Mouse (Mus musculus) limb, embryonic 12.5 days (tissue): ENCODE results near the gene Fam83f. TPM values are rescaled to one million over a fixed set of nuclear protein-coding genes. Genes with fewer than 3 reads are reported as not detected.
A peak's percentile ranks its signal among the peaks of the same experiment; 100 is the strongest.

Source experiments
- ATAC-seq: fragments of 200-750 bp; cut with Nextera tagmentation; 2 replicates; pipeline ENCODE4 v1.8.0; 2017; ENCODE audit warnings: low read depth, moderate TSS enrichment; ENCODE audit not compliant: insufficient number of reproducible peaks, insufficient read depth, low FRiP score, low TSS enrichment
- H3K27ac ChIP-seq: fragments of 300-500 bp; sonication (generic); 2 replicates; pipeline ENCODE4 v1.5.1; 2016; ENCODE audit warnings: mild to moderate bottlenecking, moderate library complexity
- H3K27me3 ChIP-seq: fragments of 300-500 bp; sonication (generic); 2 replicates; pipeline ENCODE4 v1.6.1; 2016; ENCODE audit warnings: mild to moderate bottlenecking, moderate library complexity
- H3K36me3 ChIP-seq: fragments of 300-500 bp; sonication (generic); 2 replicates; pipeline ENCODE4 v1.6.1; 2016; ENCODE audit warnings: mild to moderate bottlenecking, moderate library complexity
- H3K4me1 ChIP-seq: fragments of 300-500 bp; sonication (generic); replicated peaks from 2 replicates; pipeline ENCODE4 v1.6.1; 2016
- H3K4me2 ChIP-seq: fragments of 300-500 bp; sonication (generic); 2 replicates; pipeline ENCODE4 v1.6.1; 2016; ENCODE audit warnings: mild to moderate bottlenecking, moderate library complexity
- H3K4me3 ChIP-seq: fragments of 300-500 bp; sonication (generic); replicated peaks from 2 replicates; pipeline ENCODE4 v1.5.1; 2016; ENCODE audit warnings: mild to moderate bottlenecking
- H3K9ac ChIP-seq: fragments of 300-500 bp; sonication (generic); replicated peaks from 2 replicates; pipeline ENCODE4 v1.6.1; 2016; ENCODE audit warnings: mild to moderate bottlenecking, moderate library complexity
- H3K9me3 ChIP-seq: fragments of 300-500 bp; sonication (generic); 2 replicates; pipeline ENCODE4 v1.6.1; 2016; ENCODE audit warnings: mild to moderate bottlenecking, moderate library complexity
- WGBS: fragments of 180-500 bp; shearing (Covaris S2); methylation state at CpG from one replicate; pipeline ENCODE4 v1.1.7; 2016; 5-methylcytosine and 5-hydroxymethylcytosine counted together
- polyA plus RNA-seq: library from polyadenylated mRNA; unstranded; fragments of >200 nt; fragmentation: Nextera tagmentation; extraction: Ambion mirVana; gene quantifications from 2 replicates; pipeline ENCODE4 v1.2.1, GENCODE M21; 2016

Fam83f gene
- polyA plus RNA-seq, 1 experiment from 2014 or later = 1.3 TPM

GRCm38 (mm10) chr15:80707088-80707487 lies 35.4 kb downstream of the Fam83f start:
- ATAC-seq = no peak
- Histone ChIP-seq H3K4me1 (peaks cover 18% of the 10 kb centered on the region), H3K4me3 (no peak overlapping the region), H3K9ac (no peak overlapping the region), H3K9me3 (no peaks in the 10 kb centered on the region), H3K4me2 (peak overlapping the region; percentile 52; the same call in 1 of the 2 replicates), H3K27me3 (0 out of 2 replicates have a peak, but pooled peaks cover 2% of the 10 kb centered on the region), H3K27ac (peak overlapping the region; percentile 78), H3K36me3 (no peaks in the 10 kb centered on the region)
- 69% methylated on average over 8 of the region's 8 CpGs for WGBS

- Histone ChIP-seq H3K4me1 (peaks cover 25% of the 10 kb centered on the region), H3K36me3 (no peaks in the 10 kb centered on the region), H3K4me3 (no peak overlapping the region), H3K27me3 (no peaks in the 10 kb centered on the region), H3K9me3 (no peaks in the 10 kb centered on the region), H3K9ac (no peak overlapping the region), H3K4me2 (no peak overlapping the region), H3K27ac (no peak overlapping the region)
- WGBS = 60% methylated on average over 6 of the region's 6 CpGs
- no peak for ATAC-seq
Observed at GRCm38 (mm10) chr15:80709593-80709992, 37.9 kb downstream of the Fam83f start.

GRCm38 (mm10) chr15:80710257-80710607 lies 38.6 kb downstream of the Fam83f start:
- peak overlapping the region; percentile 53 for H3K4me2 ChIP-seq
- no peak for ATAC-seq
- H3K4me1 ChIP-seq = peaks cover 25% of the 10 kb centered on the region
- H3K9me3 ChIP-seq = no peaks in the 10 kb centered on the region
- peak overlapping the region; percentile 90 for H3K4me3 ChIP-seq
- 17% methylated on average over 5 of the region's 5 CpGs for WGBS
- no peak overlapping the region for H3K27ac ChIP-seq
- no peak overlapping the region for H3K9ac ChIP-seq
- no peaks in the 10 kb centered on the region for H3K27me3 ChIP-seq
- no peaks in the 10 kb centered on the region for H3K36me3 ChIP-seq

GRCm38 (mm10) chr15:80710608-80711363 lies 39.1 kb downstream of the Fam83f start, which contains the start of gene Tnrc6b:
Tnrc6b (plus strand) TSS chr15:80711313.
- peak within 1 kb of the TSS; percentile 84 for H3K4me2 ChIP-seq
- H3K36me3 ChIP-seq = no peaks in the 10 kb centered on the region
- H3K4me3 ChIP-seq = peak within 1 kb of the TSS; percentile 90
- H3K9ac ChIP-seq = peak within 1 kb of the TSS; percentile 89
- ATAC-seq = peak; percentile 98
- WGBS = under 1% methylated on average over 39 of the region's 39 CpGs
- peaks cover 25% of the 10 kb centered on the region for H3K4me1 ChIP-seq
- H3K27ac ChIP-seq = peak within 1 kb of the TSS; percentile 90
- H3K27me3 ChIP-seq = no peaks in the 10 kb centered on the region
- no peaks in the 10 kb centered on the region for H3K9me3 ChIP-seq

- Histone ChIP-seq H3K9ac (peak overlapping the region; percentile 89), H3K9me3 (no peaks in the 10 kb centered on the region), H3K27me3 (no peaks in the 10 kb centered on the region), H3K4me3 (peak overlapping the region; percentile 90), H3K27ac (peak overlapping the region; percentile 90), H3K4me1 (peaks cover 20% of the 10 kb centered on the region), H3K36me3 (no peaks in the 10 kb centered on the region), H3K4me2 (peak overlapping the region; percentile 84)
- ATAC-seq = peak; percentile 42; the same call in 1 of the 2 replicates
- WGBS = under 1% methylated on average over 92 of the region's 106 CpGs
Observed at GRCm38 (mm10) chr15:80711401-80712151, 39.9 kb downstream of the Fam83f start.

- ATAC-seq = no peak
- WGBS = 67% methylated on average over 4 of the region's 4 CpGs
Observed at GRCm38 (mm10) chr15:80714299-80714698, 42.7 kb downstream of the Fam83f start.

GRCm38 (mm10) chr15:80716631-80717135 lies 45.0 kb downstream of the Fam83f start:
- Histone ChIP-seq H3K9me3 (no peaks in the 10 kb centered on the region), H3K4me2 (no peak overlapping the region), H3K4me1 (peaks cover 7% of the 10 kb centered on the region; the same call in 1 of the 2 replicates), H3K36me3 (no peaks in the 10 kb centered on the region), H3K27me3 (no peaks in the 10 kb centered on the region), H3K27ac (no peak overlapping the region), H3K4me3 (no peak overlapping the region), H3K9ac (no peak overlapping the region)
- WGBS = 89% methylated on average over 8 of the region's 8 CpGs
- no peak for ATAC-seq

More at GRCm38 (mm10) chr15:80714299-80714698, 42.7 kb downstream of the Fam83f start:
- H3K4me3 ChIP-seq = no peak overlapping the region
- no peaks in the 10 kb centered on the region for H3K36me3 ChIP-seq
- no peaks in the 10 kb centered on the region for H3K27me3 ChIP-seq
- H3K27ac ChIP-seq = no peak overlapping the region
- H3K9ac ChIP-seq = no peak overlapping the region
- H3K9me3 ChIP-seq = no peaks in the 10 kb centered on the region
- peaks cover 7% of the 10 kb centered on the region; the same call in 1 of the 2 replicates for H3K4me1 ChIP-seq
- no peak overlapping the region for H3K4me2 ChIP-seq

- Histone ChIP-seq H3K27ac (no peak overlapping the region), H3K4me2 (no peak overlapping the region), H3K4me3 (no peak overlapping the region), H3K4me1 (peaks cover 3% of the 10 kb centered on the region; the same call in 1 of the 2 replicates), H3K9ac (no peak overlapping the region), H3K9me3 (no peaks in the 10 kb centered on the region), H3K36me3 (no peaks in the 10 kb centered on the region), H3K27me3 (no peaks in the 10 kb centered on the region)
- ATAC-seq = no peak
- WGBS = 55% methylated on average over 1 of the region's 1 CpGs
Observed at GRCm38 (mm10) chr15:80717431-80717830, 45.8 kb downstream of the Fam83f start.

- Histone ChIP-seq H3K36me3 (no peaks in the 10 kb centered on the region), H3K4me2 (no peak overlapping the region), H3K4me3 (no peak overlapping the region), H3K9me3 (no peaks in the 10 kb centered on the region), H3K27me3 (no peaks in the 10 kb centered on the region), H3K4me1 (0 out of 2 replicates have a peak, but pooled peaks cover 4% of the 10 kb centered on the region), H3K27ac (no peak overlapping the region), H3K9ac (no peak overlapping the region)
- no peak for ATAC-seq
- WGBS = 72% methylated on average over 5 of the region's 5 CpGs
Observed at GRCm38 (mm10) chr15:80720249-80720648, 48.6 kb downstream of the Fam83f start.

- H3K9me3 ChIP-seq = no peaks in the 10 kb centered on the region
- ATAC-seq = no peak
- no peak overlapping the region for H3K4me3 ChIP-seq
- no peak overlapping the region for H3K27ac ChIP-seq
- no peaks in the 10 kb centered on the region for H3K36me3 ChIP-seq
- 77% methylated on average over 6 of the region's 6 CpGs for WGBS
- H3K9ac ChIP-seq = no peak overlapping the region
- no peak overlapping the region for H3K4me2 ChIP-seq
- H3K4me1 ChIP-seq = 0 out of 2 replicates have a peak, but pooled peaks cover 4% of the 10 kb centered on the region
- no peaks in the 10 kb centered on the region for H3K27me3 ChIP-seq
Observed at GRCm38 (mm10) chr15:80721861-80722260, 50.2 kb downstream of the Fam83f start.

- Histone ChIP-seq H3K36me3 (no peaks in the 10 kb centered on the region), H3K27me3 (no peaks in the 10 kb centered on the region), H3K27ac (peak overlapping the region; percentile 70; the same call in 1 of the 2 replicates), H3K4me1 (0 out of 2 replicates have a peak, but pooled peaks cover 4% of the 10 kb centered on the region), H3K9ac (no peak overlapping the region), H3K9me3 (no peaks in the 10 kb centered on the region), H3K4me3 (no peak overlapping the region), H3K4me2 (no peak overlapping the region)
- WGBS = 74% methylated on average over 3 of the region's 3 CpGs
- no peak for ATAC-seq
Observed at GRCm38 (mm10) chr15:80722366-80722765, 50.7 kb downstream of the Fam83f start.
